Mouse (Mus musculus) midbrain, embryonic 10.5 days (tissue): ENCODE data around the gene Farsa. TPM values are rescaled to one million over a fixed set of nuclear protein-coding genes. Genes with fewer than 3 reads are reported as not detected.

ENCODE experiments used
- DNase-seq: peaks from one replicate; pipeline ENCODE4 v3.0.0-alpha.2; 2017; ENCODE audit warnings: low spot score
- H3K27ac ChIP-seq: fragments of 300-500 bp; sonication (generic); replicated peaks from 2 replicates; pipeline ENCODE4 v1.5.1; 2016; ENCODE audit warnings: mild to moderate bottlenecking
- H3K27me3 ChIP-seq: fragments of 300-500 bp; sonication (generic); 2 replicates; pipeline ENCODE4 v1.6.1; 2016; ENCODE audit warnings: low read depth, mild to moderate bottlenecking; ENCODE audit not compliant: poor library complexity, severe bottlenecking
- H3K36me3 ChIP-seq: fragments of 300-500 bp; sonication (generic); 2 replicates; pipeline ENCODE4 v1.6.1; 2016; ENCODE audit warnings: mild to moderate bottlenecking, moderate library complexity
- H3K4me1 ChIP-seq: fragments of 300-500 bp; sonication (generic); 2 replicates; pipeline ENCODE4 v1.6.1; 2016
- H3K4me3 ChIP-seq: fragments of 300-500 bp; sonication (generic); 2 replicates; pipeline ENCODE4 v1.5.1; 2016; ENCODE audit warnings: mild to moderate bottlenecking, moderate library complexity
- H3K9me3 ChIP-seq: fragments of 300-500 bp; sonication (generic); replicated peaks from 2 replicates; pipeline ENCODE4 v1.6.1; 2016; ENCODE audit warnings: mild to moderate bottlenecking
- WGBS: fragments of 180-500 bp; shearing (Covaris S2); methylation state at CpG from one replicate; pipeline ENCODE4 v1.1.7; 2016; 5-methylcytosine and 5-hydroxymethylcytosine counted together
- polyA plus RNA-seq: library from polyadenylated mRNA; unstranded; fragments of >200 nt; fragmentation: Nextera tagmentation; extraction: Ambion mirVana; gene quantifications from 2 replicates; pipeline ENCODE4 v1.2.1, GENCODE M21; 2016

Gene Farsa
- polyA plus RNA-seq, 1 experiment from 2014 or later, result 133 TPM

- Histone ChIP-seq H3K36me3 (peaks cover 40% of the 10 kb centered on the region), H3K4me1 (peaks cover 15% of the 10 kb centered on the region), H3K4me3 (peak within 1 kb of the TSS; percentile 56), H3K9me3 (no peaks in the 10 kb centered on the region), H3K27ac (peak within 1 kb of the TSS; percentile 77), H3K27me3 (peaks cover 24% of the 10 kb centered on the region)
- 15% methylated on average over 46 of the region's 46 CpGs for WGBS
- DNase-seq, result peak; percentile 76
Observed at GRCm38 (mm10) chr8:84871376-84872308, 14.9 kb downstream of the Farsa start, which contains the start of gene Syce2. Syce2 (plus strand) TSS chr8:84872111.

GRCm38 (mm10) chr8:84872309-84872965 lies 15.6 kb downstream of the Farsa start:
- Histone ChIP-seq H3K27me3 (peaks cover 24% of the 10 kb centered on the region), H3K27ac (peak overlapping the region; percentile 77), H3K4me3 (peak overlapping the region; percentile 56), H3K4me1 (peaks cover 15% of the 10 kb centered on the region), H3K9me3 (no peaks in the 10 kb centered on the region), H3K36me3 (peaks cover 32% of the 10 kb centered on the region)
- peak; percentile 58 for DNase-seq
- WGBS, result 3% methylated on average over 53 of the region's 54 CpGs

DNA sequence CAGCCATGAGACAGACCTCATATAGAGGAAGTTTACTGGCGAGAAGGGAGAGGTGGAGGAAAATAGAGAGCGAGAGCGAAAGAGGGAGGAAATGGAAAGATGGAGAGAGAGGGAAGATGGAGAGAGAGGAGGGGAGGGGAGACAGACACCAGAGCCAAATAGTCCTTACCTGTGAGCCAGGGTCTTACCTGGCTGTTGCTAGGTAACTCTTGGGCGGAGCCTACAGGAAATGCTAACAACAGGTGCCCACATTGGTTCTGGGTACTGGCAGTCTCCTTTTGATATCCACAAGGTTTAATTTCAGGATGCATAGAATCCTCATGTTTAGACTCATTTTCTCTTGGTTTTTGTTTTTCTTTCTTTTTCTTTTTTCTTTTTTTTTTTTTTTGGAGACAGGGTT lies 16.2 kb downstream of the Farsa start:
- peak overlapping the region; percentile 56 for H3K4me3 ChIP-seq
- no peak for DNase-seq
- peaks cover 27% of the 10 kb centered on the region for H3K36me3 ChIP-seq
- H3K27me3 ChIP-seq, result peaks cover 24% of the 10 kb centered on the region
- no peaks in the 10 kb centered on the region for H3K9me3 ChIP-seq
- peak overlapping the region; percentile 77; the same call in 1 of the 2 replicates for H3K27ac ChIP-seq
- WGBS, result 65% methylated on average over 4 of the region's 4 CpGs
- H3K4me1 ChIP-seq, result peaks cover 15% of the 10 kb centered on the region

DNA sequence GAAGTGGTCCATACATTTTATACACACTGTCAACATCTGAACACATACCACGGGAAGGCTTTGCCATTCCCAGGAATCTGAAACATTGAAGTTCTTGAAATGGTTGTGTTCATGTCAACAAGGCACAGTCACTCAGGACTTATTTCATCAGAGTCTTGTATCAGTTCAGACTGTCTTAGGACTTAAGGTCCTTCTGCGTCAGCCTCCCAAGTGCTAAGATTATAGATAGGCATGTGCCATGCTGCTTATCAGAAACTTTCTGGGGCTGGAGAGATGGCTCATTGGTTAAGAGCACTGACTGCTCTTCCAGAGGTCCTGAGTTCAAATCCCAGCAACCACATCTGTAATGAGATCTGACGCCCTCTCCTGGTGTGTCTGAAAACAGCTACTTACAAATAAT lies 17.6 kb downstream of the Farsa start:
- Histone ChIP-seq H3K9me3 (no peaks in the 10 kb centered on the region), H3K27me3 (peaks cover 24% of the 10 kb centered on the region), H3K36me3 (peaks cover 13% of the 10 kb centered on the region), H3K27ac (no peak overlapping the region), H3K4me3 (no peak overlapping the region), H3K4me1 (peaks cover 15% of the 10 kb centered on the region)
- DNase-seq, result no peak
- WGBS, result 93% methylated on average over 3 of the region's 3 CpGs

DNA sequence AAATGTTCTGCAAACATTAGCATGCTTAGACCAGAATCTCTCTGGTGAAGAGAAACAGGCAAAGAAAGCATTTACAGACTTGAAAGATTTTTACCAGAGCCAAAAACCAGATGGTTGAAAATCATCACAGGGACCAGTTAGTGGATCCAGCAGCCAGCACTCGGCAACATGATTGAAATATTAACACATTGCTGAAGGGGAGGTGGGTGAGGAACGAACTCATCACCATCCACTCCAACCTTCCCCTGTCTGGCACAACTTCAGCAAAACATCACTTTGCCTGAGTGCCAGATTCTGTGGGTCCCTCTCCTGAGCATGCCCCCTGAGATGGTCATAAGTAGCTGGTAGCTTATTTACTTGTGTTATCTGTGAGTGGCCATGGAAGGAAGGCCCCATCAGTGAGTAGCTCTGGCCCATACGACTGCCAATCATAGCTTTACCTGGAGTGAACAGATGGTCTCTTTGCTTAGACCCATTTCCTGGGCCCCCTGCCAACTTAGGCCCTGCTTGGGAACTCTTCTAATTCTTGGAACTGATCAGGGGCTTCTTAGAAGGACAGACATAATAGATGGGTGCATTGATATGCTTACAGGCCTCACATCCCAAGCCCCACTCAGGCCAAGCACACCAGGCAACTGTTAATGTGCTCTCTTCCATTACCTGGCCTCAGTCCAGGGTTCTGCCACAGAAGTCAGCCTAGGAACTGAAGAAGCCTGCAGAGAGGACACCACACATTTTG lies 20.7 kb downstream of the Farsa start:
- DNase-seq, result no peak
- H3K36me3 ChIP-seq, result no peaks in the 10 kb centered on the region
- no peak overlapping the region for H3K4me3 ChIP-seq
- no peaks in the 10 kb centered on the region for H3K9me3 ChIP-seq
- peaks cover 7% of the 10 kb centered on the region for H3K4me1 ChIP-seq
- H3K27ac ChIP-seq, result no peak overlapping the region
- H3K27me3 ChIP-seq, result peaks cover 16% of the 10 kb centered on the region
- 92% methylated on average over 3 of the region's 3 CpGs for WGBS

DNA sequence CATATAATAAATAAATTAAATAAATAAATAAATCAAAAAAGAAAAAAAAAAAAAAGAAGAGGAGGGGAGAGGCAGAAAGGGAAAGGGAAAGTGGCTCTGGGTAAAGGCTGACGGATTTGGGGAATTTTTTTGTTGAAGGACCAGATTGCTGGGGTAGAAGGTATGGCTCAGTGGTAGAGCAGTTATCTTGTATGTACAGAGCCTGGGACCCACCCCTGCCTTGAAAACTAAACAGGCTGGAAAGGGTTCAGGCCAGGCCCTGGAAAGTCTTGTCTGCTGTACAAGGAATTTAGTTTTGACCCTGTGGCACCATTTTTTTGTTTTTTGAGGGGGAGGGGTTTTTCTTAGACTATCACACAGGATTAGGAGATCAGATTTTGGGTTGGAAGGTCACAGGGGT lies 22.1 kb downstream of the Farsa start:
- no peak for DNase-seq
- Histone ChIP-seq H3K4me3 (no peak overlapping the region), H3K36me3 (no peaks in the 10 kb centered on the region), H3K27me3 (peaks cover 1% of the 10 kb centered on the region; the same call in 1 of the 2 replicates), H3K9me3 (no peaks in the 10 kb centered on the region), H3K27ac (no peak overlapping the region), H3K4me1 (no peaks in the 10 kb centered on the region)
- 85% methylated on average over 1 of the region's 1 CpGs for WGBS

DNA sequence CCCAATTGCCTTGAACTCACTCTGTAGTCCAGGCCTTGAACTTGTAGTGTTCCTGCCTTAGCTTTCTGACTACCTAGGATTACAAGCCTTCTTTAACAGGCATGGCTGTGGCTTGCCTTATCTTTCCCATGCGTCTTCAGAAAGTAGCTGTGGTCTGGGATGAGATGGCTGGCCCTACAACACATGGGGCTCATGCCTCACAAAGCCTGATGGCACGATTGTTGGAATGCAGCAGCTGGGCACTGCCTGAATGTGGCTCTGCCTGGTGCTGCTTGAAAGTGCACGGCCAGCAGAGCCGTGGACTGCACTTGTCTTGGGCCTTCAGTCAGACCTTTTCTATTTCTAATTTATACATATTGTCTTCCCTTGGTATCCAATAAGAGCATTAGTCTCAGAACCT lies 27.9 kb downstream of the Farsa start:
- WGBS, result 90% methylated on average over 4 of the region's 4 CpGs

GRCm38 (mm10) chr8:84888280-84888679 lies 31.5 kb downstream of the Farsa start:
- WGBS, result 94% methylated on average over 3 of the region's 3 CpGs
- no peak for DNase-seq
- H3K36me3 ChIP-seq, result peaks cover 71% of the 10 kb centered on the region
- H3K4me3 ChIP-seq, result no peak overlapping the region
- peaks cover 3% of the 10 kb centered on the region; the same call in 1 of the 2 replicates for H3K27me3 ChIP-seq
- H3K4me1 ChIP-seq, result peaks cover 13% of the 10 kb centered on the region
- no peaks in the 10 kb centered on the region for H3K9me3 ChIP-seq
- H3K27ac ChIP-seq, result no peak overlapping the region

More for the DNA sequence above, 27.9 kb downstream of the Farsa start:
- H3K4me1 ChIP-seq, result no peaks in the 10 kb centered on the region
- H3K27me3 ChIP-seq, result no peaks in the 10 kb centered on the region
- no peaks in the 10 kb centered on the region for H3K9me3 ChIP-seq
- no peak overlapping the region for H3K4me3 ChIP-seq
- H3K36me3 ChIP-seq, result peaks cover 48% of the 10 kb centered on the region
- H3K27ac ChIP-seq, result no peak overlapping the region
- no peak for DNase-seq

- Histone ChIP-seq H3K27ac (no peak overlapping the region), H3K4me3 (no peak overlapping the region), H3K27me3 (peaks cover 3% of the 10 kb centered on the region; the same call in 1 of the 2 replicates), H3K4me1 (peaks cover 21% of the 10 kb centered on the region), H3K9me3 (no peaks in the 10 kb centered on the region), H3K36me3 (peaks cover 71% of the 10 kb centered on the region)
- 97% methylated on average over 1 of the region's 1 CpGs for WGBS
- no peak for DNase-seq
Observed at GRCm38 (mm10) chr8:84889141-84889540, 32.4 kb downstream of the Farsa start.

GRCm38 (mm10) chr8:84892993-84893708 lies 36.4 kb downstream of the Farsa start:
- H3K9me3 ChIP-seq, result no peaks in the 10 kb centered on the region
- H3K27ac ChIP-seq, result peak overlapping the region; percentile 82
- DNase-seq, result no peak

GRCm38 (mm10) chr8:84893709-84894134 lies 36.9 kb downstream of the Farsa start, which contains the start of gene Gcdh:
Gcdh (minus strand) TSS chr8:84893921.
- peaks cover 30% of the 10 kb centered on the region for H3K36me3 ChIP-seq
- under 1% methylated on average over 11 of the region's 11 CpGs for WGBS
- peak within 1 kb of the TSS; percentile 82 for H3K27ac ChIP-seq
- H3K9me3 ChIP-seq, result no peaks in the 10 kb centered on the region
- peaks cover 9% of the 10 kb centered on the region; the same call in 1 of the 2 replicates for H3K27me3 ChIP-seq
- DNase-seq, result peak; percentile 88
- peaks cover 26% of the 10 kb centered on the region for H3K4me1 ChIP-seq
- peak within 1 kb of the TSS; percentile 76 for H3K4me3 ChIP-seq

More at GRCm38 (mm10) chr8:84892993-84893708, 36.4 kb downstream of the Farsa start:
- WGBS, result 14% methylated on average over 31 of the region's 31 CpGs
- Histone ChIP-seq H3K36me3 (peaks cover 36% of the 10 kb centered on the region), H3K4me1 (peaks cover 26% of the 10 kb centered on the region), H3K4me3 (peak overlapping the region; percentile 76), H3K27me3 (peaks cover 9% of the 10 kb centered on the region; the same call in 1 of the 2 replicates)
